Mouse (Mus musculus): Measurements from ENCODE around the gene Caskin1. TPM values are rescaled to one million over a fixed set of nuclear protein-coding genes. Genes with fewer than 3 reads are reported as not detected.
A peak's percentile ranks its signal among the peaks of the same experiment; 100 is the strongest.
"Not testable (repeated sequence)": the region's sequence is repeated elsewhere in the genome, so short reads cannot be mapped to it uniquely, and the experiment has no call there.

The Caskin1 gene
- under 1 TPM; 0.10 to 0.11 TPM for total RNA-seq (2021)
- long read RNA-seq, experiment 1 = 0 reads
- long read RNA-seq, experiment 2 = 0 reads

DNA sequence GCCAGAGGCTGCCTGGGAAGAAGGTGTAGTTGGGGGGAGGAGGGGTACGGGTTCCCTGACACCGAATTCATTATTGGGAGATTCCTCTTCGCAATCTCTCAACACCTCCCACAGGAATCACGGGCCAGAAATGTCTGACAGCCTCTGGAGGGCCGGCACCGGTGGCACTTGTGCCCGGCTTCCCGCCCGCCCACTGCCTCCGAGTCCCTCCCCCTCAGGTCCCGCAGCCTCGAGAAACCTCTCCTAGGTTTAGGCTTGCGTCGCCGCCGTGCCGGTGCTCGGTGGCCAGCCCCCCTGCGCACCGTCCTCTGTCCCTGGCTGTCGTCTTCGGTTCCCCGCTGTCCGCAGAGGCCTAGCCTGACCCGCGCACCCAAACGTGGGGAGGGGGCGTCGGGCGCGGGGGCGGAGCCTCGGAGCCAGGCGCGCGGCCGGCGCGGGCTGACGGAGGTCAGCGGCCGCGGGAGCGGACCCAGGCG is at the start of gene Caskin1:
Caskin1 (plus strand) TSS at position 416 of the 476 bp plus-strand sequence.
- DNase-seq = no peak

DNA sequence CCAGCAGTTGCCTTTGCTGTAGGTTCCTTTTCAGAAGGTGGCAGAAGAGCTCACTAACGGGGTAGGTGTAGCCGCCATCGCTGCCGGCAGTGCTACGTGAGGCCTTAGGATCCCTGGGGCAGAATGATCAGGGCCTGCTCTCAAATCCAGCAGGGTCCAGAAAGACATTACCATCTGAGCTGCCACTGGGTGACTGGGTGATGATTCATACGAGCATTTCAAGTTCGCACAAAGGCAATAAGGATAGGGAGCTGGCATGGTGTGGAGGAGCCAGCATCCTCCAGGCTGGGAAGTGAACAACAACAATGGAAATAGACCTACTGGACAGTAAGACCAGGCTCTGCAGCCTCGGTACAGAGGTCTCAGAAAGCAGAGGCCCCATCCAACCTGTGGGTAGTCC is 48.0 kb upstream of the Caskin1 start:
- DNase-seq = no peak

DNA sequence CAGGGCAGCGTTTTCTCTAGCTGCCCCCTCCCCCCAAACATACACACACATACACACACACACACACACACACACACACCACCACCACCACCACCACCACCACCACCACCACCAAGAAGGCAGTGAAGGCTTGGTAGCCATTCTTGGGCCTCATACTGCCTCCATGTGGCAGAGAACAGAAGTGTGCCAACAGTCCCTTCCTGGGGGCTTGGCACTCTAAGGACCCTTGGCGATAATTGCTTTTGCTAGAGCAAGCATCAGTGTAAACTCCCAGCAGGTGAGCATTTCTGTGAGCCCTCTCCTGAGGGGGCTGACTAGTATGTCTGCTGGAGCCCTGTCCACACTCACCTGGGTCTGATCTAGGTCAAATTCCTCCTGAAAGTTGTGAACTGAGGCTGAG is 47.3 kb upstream of the Caskin1 start:
- DNase-seq = no peak

DNA sequence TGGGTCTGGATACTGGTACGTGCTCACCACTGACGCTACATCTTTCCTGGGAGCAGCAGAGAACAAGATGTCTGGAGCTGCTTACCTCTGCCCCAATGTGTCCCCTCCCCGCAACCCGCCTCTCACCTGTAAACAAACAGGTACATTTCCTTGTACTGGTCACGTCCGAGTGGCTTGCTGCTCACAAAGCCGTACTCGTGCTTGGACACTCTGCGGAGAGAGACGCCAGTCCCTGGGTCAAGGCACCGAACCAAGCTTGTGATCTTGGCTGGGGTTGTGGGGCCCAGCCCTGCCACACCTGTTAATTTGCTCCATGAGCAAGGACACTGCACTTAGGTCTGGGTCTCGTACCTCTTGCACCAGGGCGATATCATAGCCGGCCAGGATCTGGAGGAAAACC is 46.3 kb upstream of the Caskin1 start:
- DNase-seq = no peak

DNA sequence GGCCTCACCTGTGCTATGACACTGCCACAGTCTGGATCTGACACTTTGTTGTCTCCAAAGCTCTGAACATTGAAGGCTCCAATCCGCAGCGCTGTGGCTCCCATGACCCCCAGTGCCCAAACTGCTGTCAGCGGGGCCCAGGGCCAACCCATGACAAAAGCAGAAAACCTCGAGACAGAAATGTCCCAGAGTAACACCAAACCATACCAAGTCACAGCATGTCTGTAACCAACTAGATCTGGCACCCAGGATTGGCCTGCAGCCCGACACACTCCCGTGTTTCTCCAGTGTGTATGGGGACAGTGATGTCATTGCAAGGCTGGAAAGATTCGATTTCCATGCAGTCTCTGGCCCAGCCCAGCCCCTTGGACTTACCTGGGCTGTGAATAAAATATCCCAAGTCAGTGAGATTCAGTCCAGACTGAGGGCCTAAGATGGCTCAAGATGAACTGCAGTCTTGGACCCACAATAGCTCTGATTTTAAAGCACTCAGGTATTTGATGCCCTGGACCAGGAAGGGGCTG is 45.7 kb upstream of the Caskin1 start, which contains the start of gene Dnase1l2:
Dnase1l2 (minus strand) TSS at position 474 of the 524 bp plus-strand sequence.
- no peak for DNase-seq

DNA sequence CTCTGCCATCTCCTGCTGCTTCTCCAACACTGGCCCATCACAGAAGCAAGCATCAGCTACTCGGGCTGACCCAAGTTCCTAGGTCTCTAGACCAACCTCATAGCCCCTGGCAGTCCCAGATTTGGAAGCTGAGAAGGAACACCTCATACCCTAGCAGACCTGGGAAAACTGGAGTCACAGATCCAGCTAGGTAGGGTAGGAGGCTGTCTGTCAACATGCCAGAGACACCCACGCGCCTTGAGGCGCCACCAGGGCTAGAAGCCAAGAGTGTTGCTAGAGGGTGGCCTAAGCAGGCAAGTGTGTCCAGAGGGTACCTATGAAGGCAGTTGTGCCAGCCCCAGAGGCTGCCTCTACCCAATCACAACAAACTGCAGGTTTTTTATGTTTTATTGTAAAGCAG is 45.0 kb upstream of the Caskin1 start:
- no peak for DNase-seq

DNA sequence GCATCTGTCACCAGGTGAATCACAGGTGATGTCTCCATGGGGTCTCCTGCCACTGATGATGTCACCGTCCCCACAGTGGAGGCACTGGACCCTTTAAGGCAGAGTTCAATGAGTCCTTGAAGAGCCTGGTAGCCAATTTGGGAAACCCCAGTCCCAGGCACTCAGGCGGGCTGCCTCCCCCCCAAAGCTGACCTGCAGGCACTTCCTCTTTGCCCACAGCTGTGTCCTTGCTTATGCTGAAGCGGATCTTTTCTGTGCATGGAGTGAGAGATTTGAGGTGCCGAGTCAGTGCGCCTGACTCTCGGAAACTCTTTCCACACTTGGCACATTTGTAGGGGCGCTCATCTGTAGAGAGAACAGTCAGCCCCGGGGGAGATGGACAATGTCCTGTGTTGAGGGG is 41.8 kb upstream of the Caskin1 start:
- DNase-seq = no peak

DNA sequence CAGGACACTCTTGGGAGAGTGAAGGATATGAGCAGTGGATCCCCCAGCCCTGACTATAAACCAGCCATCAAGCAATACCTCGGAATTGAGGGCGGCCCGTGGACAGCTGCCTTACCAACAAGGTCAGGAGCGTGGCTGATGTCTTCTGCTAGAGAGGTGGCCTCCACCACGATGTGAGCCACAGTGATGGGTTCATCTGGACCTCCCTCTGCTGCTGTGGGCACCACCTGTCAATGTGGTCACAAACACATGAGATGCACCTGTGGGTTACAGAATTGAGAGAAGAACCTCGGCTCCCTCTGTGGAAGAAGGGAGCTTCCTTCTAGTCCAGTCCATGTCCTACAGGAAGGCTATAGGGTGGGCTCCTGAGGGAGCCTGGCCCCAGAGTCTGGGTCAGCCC is 38.9 kb upstream of the Caskin1 start:
- no peak for DNase-seq

DNA sequence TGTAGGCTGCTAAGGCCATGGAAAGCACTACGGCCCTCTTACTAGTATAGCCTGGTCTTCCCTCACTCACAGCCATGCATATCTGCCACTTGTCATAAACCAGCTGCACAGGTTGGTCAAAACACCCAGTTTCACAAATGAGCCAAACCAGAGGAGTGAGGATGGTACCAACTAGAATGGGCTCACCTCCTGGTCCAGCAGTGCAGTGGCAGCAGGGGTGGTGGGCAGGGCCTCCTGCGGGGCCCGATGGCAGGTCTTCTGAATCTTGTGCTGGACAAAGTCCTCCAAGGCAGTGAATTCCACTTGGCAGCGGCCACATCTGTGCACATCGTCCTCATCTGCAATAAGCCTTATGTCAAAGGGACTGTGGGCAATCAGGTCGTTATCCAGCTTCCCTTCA is 37.2 kb upstream of the Caskin1 start:
- no peak for DNase-seq

DNA sequence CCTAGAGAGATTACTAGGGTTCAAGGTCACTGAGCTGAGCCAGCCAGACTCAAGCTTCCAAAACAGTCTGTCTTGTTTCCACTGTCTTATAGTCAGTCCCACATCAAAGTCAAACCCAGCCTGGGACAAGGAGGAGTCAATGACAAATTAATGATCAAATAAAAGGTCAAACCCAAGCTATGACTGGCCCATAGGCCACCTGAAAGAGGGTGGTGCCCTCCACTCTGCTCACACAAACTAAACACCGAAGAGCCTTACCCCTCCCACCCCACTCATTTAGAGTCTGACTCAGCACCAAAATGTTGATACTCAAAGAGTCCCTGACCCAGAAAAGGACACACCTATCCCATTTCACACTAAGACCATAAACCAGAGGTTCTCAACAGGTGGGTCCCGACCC is 35.0 kb upstream of the Caskin1 start:
- DNase-seq = no peak

DNA sequence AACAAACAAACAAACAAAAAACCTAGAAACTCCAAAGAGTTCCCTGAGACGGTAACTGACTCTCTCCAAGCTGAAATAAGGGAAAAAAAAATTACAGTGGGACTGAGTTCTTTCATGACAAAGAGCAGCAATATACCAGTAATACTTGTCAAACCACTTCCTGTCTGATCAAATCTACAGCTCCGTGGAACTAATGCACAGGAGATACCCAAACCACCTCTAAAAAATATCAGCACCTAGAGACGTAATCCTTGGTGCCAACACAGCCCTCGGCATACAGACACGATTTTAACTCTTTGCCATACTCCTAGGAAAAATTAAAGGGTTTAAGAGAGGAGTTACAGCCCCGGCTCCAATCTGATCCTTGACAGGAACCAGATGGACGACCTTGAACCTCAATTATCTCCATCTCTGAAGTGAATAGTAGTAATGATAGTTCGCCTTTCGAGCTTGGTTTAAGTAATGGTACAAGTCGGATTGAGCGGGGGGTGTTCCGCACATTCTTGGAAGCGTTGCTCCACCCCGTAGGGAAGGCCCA is 34.1 kb upstream of the Caskin1 start:
- DNase-seq = no peak

DNA sequence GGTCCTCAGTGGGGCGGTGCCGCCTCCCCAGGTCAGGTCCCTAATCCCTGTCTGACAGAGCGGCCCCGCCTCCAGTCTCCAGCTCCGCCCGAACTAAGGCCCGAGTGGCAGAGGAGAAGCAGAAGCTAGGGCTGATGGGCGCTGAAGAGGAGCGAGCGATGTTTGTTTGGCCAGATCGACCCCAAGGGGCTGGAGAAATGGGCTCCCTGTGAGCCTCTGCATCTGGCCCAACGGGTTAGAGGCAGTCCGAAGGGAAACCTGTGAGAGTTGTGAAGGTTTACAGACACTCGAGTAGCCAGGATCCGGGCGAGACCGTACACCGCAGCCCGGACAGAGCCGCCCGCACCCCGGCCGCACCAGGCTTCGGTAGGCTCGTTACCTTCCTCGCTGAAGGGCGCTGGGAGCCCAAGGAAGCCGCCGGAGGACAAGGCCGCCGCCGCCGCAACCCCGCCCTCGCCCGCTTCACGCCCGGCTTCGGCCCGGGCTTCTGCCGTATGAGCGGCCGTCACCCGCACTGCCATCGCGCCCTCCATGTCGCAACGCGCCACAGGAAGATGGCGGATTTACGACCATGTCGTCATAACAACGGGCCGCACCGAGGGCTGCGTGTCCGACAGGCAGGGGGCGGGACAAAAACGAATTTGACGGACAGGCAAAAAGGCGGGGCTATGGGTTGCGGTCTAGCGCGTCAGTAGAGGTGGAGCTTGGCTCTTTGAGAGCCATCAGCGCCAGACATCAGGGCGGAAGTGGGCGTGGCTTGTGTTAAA is 33.5 kb upstream of the Caskin1 start:
- DNase-seq = peak; percentile 99

DNA sequence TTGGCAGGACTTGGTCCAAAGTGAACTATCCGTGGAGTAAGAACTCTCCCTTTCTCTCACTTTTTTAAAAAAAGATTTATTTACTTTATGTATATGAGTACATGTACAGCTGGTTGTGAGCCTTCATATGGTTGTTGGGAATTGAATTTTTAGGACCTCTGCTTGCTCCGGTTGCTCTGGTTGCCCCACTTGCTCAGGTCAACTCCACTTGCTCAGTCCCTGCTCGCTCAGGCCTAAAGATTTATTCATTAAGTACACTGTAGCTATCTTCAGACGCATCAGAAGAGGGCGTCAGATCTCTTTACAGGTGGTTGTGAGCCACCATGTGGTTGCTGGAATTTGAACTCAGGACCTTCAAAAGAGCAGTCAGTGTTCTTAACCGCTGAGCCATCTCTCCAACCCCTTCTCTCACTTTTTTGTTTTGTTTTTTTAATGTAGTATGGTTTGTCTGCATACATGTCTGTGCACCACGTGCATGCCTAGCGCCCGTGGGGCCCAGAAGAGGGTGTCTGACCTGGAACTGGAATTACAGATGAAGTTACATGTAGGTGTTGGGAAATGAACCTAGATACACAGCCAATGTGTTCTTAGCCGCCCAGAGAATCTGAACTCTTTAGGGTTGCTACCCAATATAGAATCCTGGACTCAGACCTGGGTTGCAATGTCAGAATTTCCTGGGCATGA is 32.7 kb upstream of the Caskin1 start:
- DNase-seq = not testable (repeated sequence)

DNA sequence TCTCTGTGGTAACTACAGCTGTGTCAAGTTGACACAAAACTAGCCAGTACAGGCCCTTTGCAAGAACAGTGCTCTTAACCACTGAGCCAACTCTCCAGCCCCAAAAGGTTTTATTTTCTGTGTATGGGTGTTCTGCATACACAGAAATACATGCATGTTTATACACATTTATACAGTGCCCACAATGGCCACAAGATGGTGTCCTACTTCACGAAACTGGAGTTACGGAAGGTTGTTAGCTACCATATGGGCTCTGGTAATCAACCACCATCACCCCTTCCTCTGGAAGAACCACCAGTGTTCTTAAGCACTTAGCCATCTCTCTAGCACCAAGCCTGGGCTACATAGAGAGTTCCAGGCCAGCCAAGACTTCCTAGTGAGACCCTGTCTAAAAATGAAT is 26.8 kb upstream of the Caskin1 start:
- DNase-seq = no peak

DNA sequence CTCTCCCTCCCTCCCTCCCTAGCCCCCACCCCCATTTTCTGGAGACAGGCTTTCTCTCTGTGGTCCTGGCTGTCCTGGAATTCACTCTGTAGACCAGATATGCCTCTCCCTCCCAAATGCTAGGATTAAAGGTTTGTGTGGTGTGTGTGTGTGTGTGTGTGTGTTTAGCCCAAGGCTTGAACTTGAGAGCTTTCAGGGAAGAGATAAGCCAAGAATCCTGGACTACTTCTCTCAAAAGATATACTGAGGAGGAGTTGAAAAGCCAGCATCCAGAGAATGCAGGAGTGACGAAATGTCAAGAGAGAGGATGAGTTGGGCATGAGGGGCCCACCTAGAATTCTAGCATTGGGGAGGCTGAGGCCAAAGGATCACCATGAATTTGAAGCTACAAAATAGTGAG is 25.5 kb upstream of the Caskin1 start:
- no peak for DNase-seq

DNA sequence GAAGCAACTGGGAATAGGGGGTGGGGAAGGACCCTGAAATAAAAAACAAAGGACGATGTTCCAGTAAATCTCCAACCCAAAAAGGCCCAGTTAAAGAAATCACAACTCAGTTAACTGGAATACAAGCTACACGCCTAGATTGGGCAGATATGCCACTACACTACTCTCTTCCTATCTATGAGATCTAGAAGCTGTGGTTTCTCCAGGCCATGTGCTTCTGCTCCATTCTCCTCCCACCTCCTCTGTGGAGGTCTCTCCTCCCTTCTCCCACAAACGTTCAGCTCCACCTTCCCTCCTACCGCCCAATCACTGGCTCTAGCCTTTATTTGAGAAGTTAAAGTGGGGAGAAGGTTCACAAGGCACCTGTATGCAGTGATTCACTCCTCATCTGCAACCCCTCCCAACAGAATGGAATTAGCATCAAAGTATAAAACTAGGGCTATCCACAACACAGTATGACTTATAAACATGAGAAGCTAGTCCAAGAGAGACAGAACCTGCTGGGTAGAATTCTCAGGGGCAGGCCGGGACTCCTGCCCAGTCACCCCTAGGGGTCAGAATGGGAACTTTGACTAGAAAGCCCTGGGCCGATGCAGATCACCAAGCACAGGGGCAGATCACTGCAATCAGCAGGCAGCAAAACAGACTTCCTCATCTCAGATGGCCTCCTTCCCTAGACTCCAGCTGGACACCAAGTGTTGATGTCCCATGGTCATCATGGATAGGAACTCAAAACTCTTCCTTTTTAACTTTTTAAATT is 24.8 kb upstream of the Caskin1 start:
- DNase-seq = no peak

DNA sequence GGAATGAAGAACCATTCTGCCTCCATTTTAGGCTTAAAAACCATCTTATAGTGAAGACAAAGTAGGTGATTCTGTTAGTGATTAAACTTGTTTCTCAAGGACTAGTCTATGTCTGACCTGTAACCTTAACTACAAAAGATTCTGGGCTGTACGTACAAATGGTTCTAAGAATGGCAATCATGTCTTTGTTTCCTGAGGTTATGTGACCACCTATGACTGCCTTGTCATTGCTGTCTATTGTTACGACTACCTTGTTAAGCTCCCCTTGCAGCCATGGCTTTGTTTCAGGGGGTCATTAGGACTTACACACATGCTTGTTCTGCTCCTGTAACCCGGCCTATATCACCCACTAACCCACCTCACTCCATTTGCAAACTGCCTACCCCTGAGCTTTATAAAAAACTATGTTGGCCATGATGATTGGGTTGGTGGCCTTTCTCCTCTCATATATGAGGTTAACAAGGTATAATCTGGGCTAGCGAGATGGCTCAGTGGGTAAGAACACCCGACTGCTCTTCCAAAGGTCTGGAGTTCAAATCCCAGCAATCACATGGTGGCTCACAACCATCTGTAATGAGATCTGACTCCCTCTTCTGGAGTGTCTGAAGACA is 19.7 kb upstream of the Caskin1 start:
- no peak for DNase-seq

DNA sequence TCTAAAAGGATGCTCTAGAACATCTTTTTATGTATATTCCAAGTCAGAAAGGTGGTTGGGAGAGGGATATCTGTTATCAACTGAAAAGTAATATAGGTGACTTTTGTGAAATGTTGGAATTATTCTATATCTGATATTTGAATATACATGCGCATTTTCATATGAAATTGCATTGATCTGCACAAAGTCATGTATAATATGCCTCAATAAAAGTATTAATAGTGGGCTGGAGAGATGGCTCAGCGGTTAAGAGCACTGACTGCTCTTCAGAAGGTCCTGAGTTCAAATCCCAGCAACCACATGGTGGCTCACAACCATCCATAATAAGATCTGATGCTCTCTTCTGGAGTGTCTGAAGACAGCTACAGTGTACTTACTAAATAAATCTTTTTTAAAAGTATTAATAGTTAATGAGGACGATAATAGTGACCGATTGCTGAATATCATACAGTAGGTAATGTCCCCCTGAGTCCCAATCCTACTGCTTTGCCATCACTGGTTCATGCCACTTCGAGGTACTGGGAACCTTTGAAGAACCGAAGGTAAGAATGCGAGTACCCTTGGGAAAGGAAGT is 19.0 kb upstream of the Caskin1 start:
- no peak for DNase-seq

DNA sequence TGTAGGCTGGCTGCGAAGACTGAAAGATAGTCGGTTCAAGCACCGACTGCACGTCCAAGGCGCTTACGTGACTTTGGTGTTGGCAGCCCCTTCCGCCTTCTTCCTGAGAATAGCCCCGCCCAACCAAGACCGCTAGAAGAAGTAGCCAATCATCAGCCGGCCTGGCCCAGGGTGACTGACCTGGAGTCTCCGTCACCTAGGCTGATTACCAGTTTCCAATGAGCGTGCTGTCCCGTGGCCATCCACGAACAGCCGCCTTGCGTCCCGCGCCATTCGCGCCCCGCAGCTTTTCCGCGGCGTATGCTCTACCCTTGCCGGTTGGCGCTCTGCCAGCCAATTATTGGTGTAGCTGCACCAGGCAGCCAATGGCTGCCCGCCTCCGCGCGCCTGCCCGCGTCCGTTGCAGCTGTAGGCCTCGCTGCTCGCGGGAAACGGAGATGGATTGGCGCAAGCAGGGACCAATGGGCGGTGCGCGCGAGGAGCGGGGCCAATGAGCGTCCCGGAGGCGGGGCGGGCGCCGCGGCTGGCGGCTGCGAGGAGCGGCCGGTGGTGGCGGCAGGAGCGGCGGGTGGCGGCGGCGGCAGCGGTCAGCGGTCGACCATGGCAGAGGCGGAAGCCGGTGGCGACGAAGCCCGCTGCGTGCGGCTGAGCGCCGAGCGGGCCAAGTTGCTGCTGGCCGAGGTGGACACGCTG is 18.3 kb upstream of the Caskin1 start, which contains the start of the genes E4f1 and Pgp:
E4f1 (minus strand) TSS at position 404 of the 693 bp plus-strand sequence.
Pgp (plus strand) TSS at position 483 of the 693 bp plus-strand sequence.
- peak; percentile 99 for DNase-seq

DNA sequence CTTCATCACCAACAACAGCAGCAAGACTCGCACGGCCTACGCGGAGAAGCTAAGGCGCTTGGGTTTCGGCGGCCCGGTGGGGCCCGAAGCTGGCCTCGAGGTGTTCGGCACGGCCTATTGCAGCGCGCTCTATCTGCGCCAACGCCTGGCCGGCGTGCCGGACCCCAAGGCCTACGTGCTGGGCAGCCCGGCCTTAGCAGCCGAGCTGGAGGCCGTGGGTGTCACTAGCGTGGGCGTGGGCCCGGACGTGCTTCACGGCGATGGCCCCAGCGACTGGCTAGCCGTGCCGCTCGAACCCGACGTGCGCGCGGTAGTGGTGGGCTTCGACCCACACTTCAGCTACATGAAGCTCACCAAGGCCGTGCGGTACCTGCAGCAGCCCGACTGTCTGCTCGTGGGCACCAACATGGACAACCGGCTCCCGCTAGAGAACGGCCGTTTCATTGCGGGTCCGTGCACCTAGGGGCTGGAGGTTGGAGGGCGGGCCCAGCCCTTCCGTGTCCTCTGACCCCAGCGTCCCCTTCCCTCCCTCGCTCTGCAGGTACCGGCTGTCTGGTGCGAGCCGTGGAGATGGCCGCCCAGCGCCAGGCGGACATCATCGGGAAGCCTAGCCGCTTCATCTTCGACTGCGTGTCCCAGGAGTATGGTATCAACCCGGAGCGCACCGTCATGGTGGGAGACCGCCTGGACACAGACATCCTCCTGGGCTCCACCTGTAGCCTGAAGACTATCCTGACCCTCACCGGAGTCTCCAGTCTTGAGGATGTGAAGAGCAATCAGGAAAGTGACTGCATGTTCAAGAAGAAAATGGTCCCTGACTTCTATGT is 17.5 kb upstream of the Caskin1 start:
- DNase-seq = peak; percentile 39
